Mouse (Mus musculus): Measurements from ENCODE around the gene Mcm8.

DNA sequence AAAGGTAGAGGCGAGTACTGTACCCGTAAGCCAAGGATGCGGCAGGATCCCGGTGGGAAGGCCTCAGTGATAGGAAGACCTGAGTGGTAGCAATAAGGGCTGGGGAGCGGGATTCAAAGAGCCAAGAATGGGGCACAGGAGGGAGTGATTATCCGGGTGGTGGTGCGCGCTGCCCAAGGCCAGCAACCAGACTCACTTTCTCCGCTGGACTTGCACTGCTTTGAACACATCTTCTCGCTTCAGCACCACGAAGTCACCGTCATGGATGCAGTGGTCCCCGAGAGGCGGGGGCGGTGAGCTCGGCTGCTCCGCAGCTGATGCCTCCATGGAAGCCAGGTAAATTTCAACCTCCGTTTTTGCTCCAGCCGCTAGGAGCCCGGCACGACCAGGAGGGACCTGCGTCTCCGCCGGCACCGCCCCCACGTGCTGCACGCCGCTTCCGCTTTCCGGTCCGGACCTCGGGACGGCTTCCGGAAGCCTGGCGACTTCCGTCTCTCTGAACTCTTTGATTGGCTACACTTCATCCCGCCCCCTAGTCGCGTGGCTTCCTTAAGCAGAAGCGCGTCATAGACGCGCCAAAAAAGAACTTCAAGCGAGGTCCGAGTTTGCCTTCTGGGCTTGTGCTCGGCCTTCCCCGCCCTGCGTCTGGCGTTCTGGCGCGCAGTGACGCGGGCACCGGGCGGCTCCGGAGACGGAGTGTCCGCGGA, at the start of gene Mcm8, which contains the start of gene Trmt6:
- TF ChIP-seq CTCF (IDR thresholded peaks at IDR 0.05 in 2 of 3, conservative IDR thresholded peaks at IDR 0.05 in 1 of 3; ENCODE audit: control insufficient read depth in 1 of 3, insufficient read depth in 1 of 3, low read depth in 2 of 3, low read length in 3 of 3, poor library complexity in 1 of 3, severe bottlenecking in 1 of 3) (no peak), MAX (IDR thresholded peaks at IDR 0.05; ENCODE audit: low read length) (peak; percentile 98), POLR2A (IDR thresholded peaks at IDR 0.05; ENCODE audit: control insufficient read depth in 1 of 2, insufficient read depth in 1 of 2, low read depth in 1 of 2, low read length in 2 of 2, poor library complexity in 1 of 2) (peak; percentile 35 to 86; a peak in 3 of 4 replicates)
